Mouse (Mus musculus) spleen, adult 2 months (tissue): ENCODE results near the gene Dennd2d.

ENCODE experiments used
- CTCF ChIP-seq: fragments of 200-500 bp; IDR thresholded peaks from 2 replicates; pipeline ENCODE4 v1.5.1; 2011; ENCODE audit warnings: mild to moderate bottlenecking, inconsistent platforms; ENCODE audit not compliant: insufficient read depth, insufficient read length, insufficient replicate concordance; ENCODE audit errors: extremely low read depth
- POLR2A ChIP-seq: fragments of 200-500 bp; IDR thresholded peaks from 2 replicates; pipeline ENCODE4 v1.6.1; 2011; ENCODE audit warnings: low read depth, low read length, inconsistent platforms

DNA sequence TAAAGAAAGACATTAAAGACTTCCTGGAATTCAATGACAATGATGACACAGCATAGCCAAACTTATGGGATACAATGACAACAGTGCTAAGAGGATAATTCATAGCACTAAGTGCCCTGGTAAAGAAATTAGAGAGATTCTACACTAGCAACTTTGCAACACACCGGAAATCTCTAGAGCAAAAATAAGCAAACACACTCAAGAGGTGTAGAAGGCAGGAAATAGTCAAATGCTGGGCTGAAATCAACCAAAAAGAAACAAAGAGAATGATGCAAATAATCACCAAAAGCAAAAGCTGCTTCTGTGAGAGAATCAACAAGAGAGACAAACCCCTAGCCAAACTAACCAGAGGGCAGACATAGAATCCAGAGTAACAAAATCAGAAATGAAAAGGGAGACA, 40.5 kb downstream of the Dennd2d start:
- TF ChIP-seq POLR2A (no peak), CTCF (no peak)
